In the genomic region with DNA sequence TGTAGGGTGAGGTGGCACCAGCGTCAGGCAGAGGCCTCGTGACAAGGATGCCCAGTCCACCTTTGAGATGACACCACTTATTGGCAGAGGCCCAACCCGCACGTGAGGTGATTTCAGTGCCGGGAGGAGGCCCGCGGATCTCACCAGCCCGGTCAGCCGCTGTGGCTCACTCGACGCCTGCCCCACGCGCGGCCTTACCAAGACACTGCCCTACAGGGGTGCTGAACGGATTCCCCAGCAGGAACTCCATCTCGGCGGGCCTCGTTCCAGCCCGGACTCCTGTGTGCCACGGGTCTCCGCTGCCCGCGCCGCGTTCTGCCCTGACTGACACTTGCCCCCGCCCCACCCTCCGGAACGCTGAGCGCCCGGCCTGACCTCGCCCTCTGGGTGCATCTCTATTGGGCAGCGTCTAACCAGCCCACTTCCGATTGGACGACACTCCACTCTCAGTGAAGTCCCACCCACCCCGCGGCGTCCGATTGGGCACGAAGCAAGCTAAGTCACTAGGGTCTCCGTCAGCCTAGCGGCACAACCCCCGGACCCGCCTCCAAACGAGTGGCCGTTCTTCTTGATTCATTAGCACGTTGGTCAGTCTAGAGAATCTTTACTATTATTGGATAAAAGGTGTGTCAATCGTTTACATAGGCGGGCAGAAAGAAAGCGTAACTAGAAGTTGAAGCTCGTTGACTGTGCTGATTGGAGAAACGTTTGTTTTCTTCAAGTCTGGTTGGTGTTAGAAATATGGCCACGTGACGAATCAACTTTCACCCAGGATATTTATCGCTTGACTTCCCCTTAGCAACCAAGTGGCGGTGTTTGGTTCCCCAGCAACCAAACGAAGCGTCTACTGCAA, we compare ENCODE assay signal across 8 mouse cellular contexts. TPM values are rescaled to one million over a fixed set of nuclear protein-coding genes. Genes with fewer than 3 reads are reported as not detected.
DNase-seq lines count a peak whose midpoint lies in the region; ATAC-seq and TF ChIP-seq lines count a peak whose summit lies in the region.

A gene (minus strand): TSS at position 347 of the 853 bp plus-strand sequence.
A gene (plus strand): TSS at position 771 of the 853 bp plus-strand sequence.

- ATAC-seq in Patski, result peak; percentile 96
- peak; percentile 100 for ATAC-seq in hindbrain, embryonic 13.5 days (ENCODE audit: low FRiP score)

- CTCF ChIA-PET in Patski (lab: Charles Lee), result interaction anchor here (0.8 to 3.2 kb wide), 3 partner anchors 36 to 247 kb away, joined by 3 to 9 read pairs (median 3); no protein-coding TSS in a partner anchor

- peak within 1 kb of the TSS; percentile 88 for H3K4me2 ChIP-seq in hindbrain, embryonic 13.5 days

- POLR2A ChIA-PET in Patski (lab: Charles Lee), result interaction anchor here (1.3 kb wide), 1 partner anchor 42 kb away, joined by 3 read pairs; no protein-coding TSS in a partner anchor

- H3K27ac ChIP-seq in hindbrain, embryonic 13.5 days, result peak within 1 kb of the TSS; percentile 82

- H3K4me3 ChIP-seq in hindbrain, embryonic 13.5 days, result peak within 1 kb of the TSS; percentile 66

- TF ChIP-seq CTCF in Patski (IDR thresholded peaks at IDR 0.05), result no peak

- DNase-seq in Patski (ENCODE audit: low read depth, low spot score), result peak; percentile 100
- DNase-seq in cerebellum, postnatal 14 days, result peak; percentile 99
- peak; percentile 99 to 100 for DNase-seq in frontal cortex, postnatal 14 days (ENCODE audit: low spot score in 2 of 2)
- DNase-seq in layer of hippocampus, postnatal 25 days (ENCODE audit: extremely low spot score in 1 of 2, low spot score in 1 of 2), result peak; percentile 84 to 95
- DNase-seq in lung, postnatal 25 days (ENCODE audit: low spot score), result peak; percentile 100
- peak; percentile 100 for DNase-seq in retina, embryonic 14.5 days (ENCODE audit: low spot score)
- DNase-seq in thymus, postnatal 4 days, result peak; percentile 96

- no peaks in the 10 kb centered on the region for H3K9me3 ChIP-seq in hindbrain, embryonic 13.5 days

- H3K4me1 ChIP-seq in hindbrain, embryonic 13.5 days (replicated peaks), result peaks cover 25% of the 10 kb centered on the region

- WGBS in hindbrain, embryonic 13.5 days, result under 1% methylated on average over 57 of the region's 57 CpGs

- no peaks in the 10 kb centered on the region for H3K36me3 ChIP-seq in hindbrain, embryonic 13.5 days

- H3K27me3 ChIP-seq in Patski, result no peaks in the 10 kb centered on the region
- H3K27me3 ChIP-seq in hindbrain, embryonic 13.5 days, result no peaks in the 10 kb centered on the region

- H3K9ac ChIP-seq in hindbrain, embryonic 13.5 days, result peak within 1 kb of the TSS; percentile 80

- in situ Hi-C loops in Patski (cut with MboI; ENCODE audit: low pct_unique_long_range_greater_than_20kb), result loop anchor here (5.0 kb wide), 1 partner anchor 40 kb away; no protein-coding TSS in a partner anchor

RNA-seq across cellular contexts. Expression of the first gene that starts in this region (rescaled TPM):
- 55.5 TPM for polyA plus RNA-seq in Patski (2021)
- polyA plus RNA-seq in hindbrain, embryonic 13.5 days (2015; fragmentation: Nextera tagmentation; extraction: Ambion mirVana), result 54.5 and 59.2 TPM in 2 replicates
- total RNA-seq in layer of hippocampus, postnatal 25 days (2021), result 100 to 1,000 TPM; 170 to 175 TPM

RNA-seq across cellular contexts. Expression of the second gene that starts in this region (rescaled TPM):
- polyA plus RNA-seq in Patski (2021), result 3.1 TPM
- polyA plus RNA-seq in hindbrain, embryonic 13.5 days (2015; fragmentation: Nextera tagmentation; extraction: Ambion mirVana), result 6.3 and 7.9 TPM in 2 replicates
- 1 to 10 TPM; 5.3 to 5.9 TPM for total RNA-seq in layer of hippocampus, postnatal 25 days (2021)

Comparison
In these comparisons a context has a peak if more than half of its experiments do, and no peak if none do; other contexts are left out.
1. Peak in every context shown above with its lines: DNase-seq, ATAC-seq, H3K4me3 ChIP-seq and H3K27ac ChIP-seq.